Mouse (Mus musculus) stomach, embryonic 14.5 days (tissue): Measurements from ENCODE around the gene Armcx2. TPM values are rescaled to one million over a fixed set of nuclear protein-coding genes. Genes with fewer than 3 reads are reported as not detected.
A peak's percentile ranks its signal among the peaks of the same experiment; 100 is the strongest.
"Not testable (repeated sequence)": the region's sequence is repeated elsewhere in the genome, so short reads cannot be mapped to it uniquely, and the experiment has no call there.

Experiments
- ATAC-seq: fragments of 200-750 bp; cut with Nextera tagmentation; 2 replicates; pipeline ENCODE4 v1.8.0; 2017; ENCODE audit warnings: low read depth, moderate TSS enrichment; ENCODE audit not compliant: insufficient number of reproducible peaks, insufficient read depth, low FRiP score
- H3K27ac ChIP-seq: fragments of 300-500 bp; sonication (generic); 2 replicates; pipeline ENCODE4 v1.5.1; 2014; ENCODE audit warnings: mild to moderate bottlenecking, low read length, moderate library complexity, mixed read lengths
- H3K27me3 ChIP-seq: fragments of 300-500 bp; sonication (generic); 2 replicates; pipeline ENCODE4 v1.6.1; 2014; ENCODE audit warnings: low read length, control low read depth, mixed read lengths; ENCODE audit not compliant: control insufficient read depth, insufficient read depth
- H3K36me3 ChIP-seq: fragments of 300-500 bp; sonication (generic); 2 replicates; pipeline ENCODE4 v1.6.1; 2014; ENCODE audit warnings: mild to moderate bottlenecking, control low read depth, low read length, moderate library complexity, mixed read lengths; ENCODE audit not compliant: control insufficient read depth, insufficient read depth
- H3K4me1 ChIP-seq: fragments of 300-500 bp; sonication (generic); 2 replicates; pipeline ENCODE4 v1.6.1; 2014; ENCODE audit warnings: low read length, control low read depth, mixed read lengths; ENCODE audit not compliant: control insufficient read depth, insufficient read depth
- H3K4me2 ChIP-seq: fragments of 300-500 bp; sonication (generic); replicated peaks from 2 replicates; pipeline ENCODE4 v1.6.1; 2014; ENCODE audit warnings: low read depth, low read length, control low read depth
- H3K4me3 ChIP-seq: fragments of 300-500 bp; sonication (generic); 2 replicates; pipeline ENCODE4 v1.5.1; 2014; ENCODE audit warnings: low read depth, low read length, control low read depth
- H3K9ac ChIP-seq: fragments of 300-500 bp; sonication (generic); replicated peaks from 2 replicates; pipeline ENCODE4 v1.6.1; 2014; ENCODE audit warnings: low read depth, mild to moderate bottlenecking, control low read depth, low read length, moderate library complexity, mixed read lengths
- H3K9me3 ChIP-seq: fragments of 300-500 bp; sonication (generic); 2 replicates; pipeline ENCODE4 v1.6.1; 2016; ENCODE audit warnings: low read depth, low read length, control low read depth; ENCODE audit not compliant: control insufficient read depth
- WGBS: fragments of 180-500 bp; shearing (Covaris S2); extraction: QIAGEN DNeasy Blood & Tissue Kit; methylation state at CpG from one replicate; pipeline ENCODE4 v1.1.7; 2014; 5-methylcytosine and 5-hydroxymethylcytosine counted together
- polyA plus RNA-seq: library from polyadenylated mRNA; unstranded; fragments of >200 nt; fragmentation: Nextera tagmentation; extraction: Ambion mirVana; gene quantifications from 2 replicates; pipeline ENCODE4 v1.2.1, GENCODE M21; 2014

The Armcx2 gene
- 71.5 and 74.0 TPM in 2 replicates for polyA plus RNA-seq

- peak within 1 kb of the TSS; percentile 45; the same call in 1 of the 2 replicates for H3K27ac ChIP-seq
- no peaks in the 10 kb centered on the region for H3K9me3 ChIP-seq
- H3K4me1 ChIP-seq: no peaks in the 10 kb centered on the region
- peak within 1 kb of the TSS; percentile 40 for H3K9ac ChIP-seq
- H3K4me2 ChIP-seq: peak within 1 kb of the TSS; percentile 38
- H3K27me3 ChIP-seq: no peaks in the 10 kb centered on the region
- peaks cover 7% of the 10 kb centered on the region for H3K36me3 ChIP-seq
- peak; percentile 82; the same call in 1 of the 2 replicates for ATAC-seq
- H3K4me3 ChIP-seq: peak within 1 kb of the TSS; percentile 55
- WGBS: 16% methylated on average over 16 of the region's 16 CpGs
Observed at GRCm38 (mm10) chrX:134808755-134809224, at the start of gene Armcx2. Armcx2 (minus strand) TSS chrX:134809221.

DNA sequence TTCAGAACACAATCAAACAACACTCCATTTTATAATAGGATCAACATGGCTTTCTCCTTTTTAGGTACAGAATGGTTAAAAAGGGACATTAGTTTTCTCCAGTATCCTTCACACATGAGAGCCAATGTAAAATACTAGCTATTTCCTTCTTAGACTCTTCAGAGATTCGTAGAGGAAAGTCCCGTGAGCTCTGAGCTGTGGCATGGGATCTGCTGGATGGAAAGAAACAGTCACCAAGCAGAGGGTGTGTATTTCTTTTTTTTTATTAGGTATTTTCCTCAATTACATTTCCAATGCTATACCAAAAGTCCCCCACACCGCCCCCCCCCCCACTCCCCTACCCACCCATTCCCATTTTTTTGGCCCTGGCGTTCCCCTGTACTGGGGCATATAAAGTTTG, 40.6 kb upstream of the Armcx2 start:
- Histone ChIP-seq H3K27me3 (no peaks in the 10 kb centered on the region), H3K36me3 (no peaks in the 10 kb centered on the region), H3K4me3 (no peak overlapping the region), H3K9ac (no peak overlapping the region), H3K27ac (no peak overlapping the region), H3K4me1 (no peaks in the 10 kb centered on the region), H3K9me3 (no peaks in the 10 kb centered on the region), H3K4me2 (no peak overlapping the region)
- ATAC-seq: no peak
- 79% methylated on average over 3 of the region's 4 CpGs for WGBS

GRCm38 (mm10) chrX:134844424-134844823, 35.4 kb upstream of the Armcx2 start:
- Histone ChIP-seq H3K4me3 (no peak overlapping the region), H3K4me2 (no peak overlapping the region), H3K36me3 (no peaks in the 10 kb centered on the region), H3K4me1 (no peaks in the 10 kb centered on the region), H3K9ac (no peak overlapping the region), H3K27ac (no peak overlapping the region), H3K27me3 (no peaks in the 10 kb centered on the region), H3K9me3 (no peaks in the 10 kb centered on the region)
- no peak for ATAC-seq
- WGBS: 57% methylated on average over 2 of the region's 2 CpGs

DNA sequence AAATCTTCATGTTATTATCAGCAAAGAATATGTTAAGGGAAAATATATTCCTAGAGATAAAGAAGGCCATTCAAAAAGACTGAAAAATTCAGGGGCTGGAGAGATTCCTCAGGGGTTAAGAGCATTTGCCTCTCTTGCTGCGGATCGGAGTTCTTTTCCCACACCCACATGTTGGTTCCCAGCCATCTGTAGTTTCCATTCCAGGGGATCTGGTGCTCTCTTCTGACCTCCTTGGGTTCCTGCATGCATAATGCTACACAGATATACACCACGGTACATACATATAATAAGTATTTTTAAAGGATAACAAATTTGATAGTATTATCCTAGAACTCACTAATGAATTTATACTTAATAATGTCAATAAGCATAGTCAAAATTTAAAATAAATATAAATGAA, 21.5 kb upstream of the Armcx2 start:
- no peak overlapping the region for H3K4me3 ChIP-seq
- H3K27me3 ChIP-seq: no peaks in the 10 kb centered on the region
- H3K9me3 ChIP-seq: no peaks in the 10 kb centered on the region
- H3K36me3 ChIP-seq: no peaks in the 10 kb centered on the region
- H3K9ac ChIP-seq: no peak overlapping the region
- no peak for ATAC-seq
- WGBS: 51% methylated on average over 3 of the region's 3 CpGs
- H3K27ac ChIP-seq: no peak overlapping the region
- no peaks in the 10 kb centered on the region for H3K4me1 ChIP-seq
- no peak overlapping the region for H3K4me2 ChIP-seq

DNA sequence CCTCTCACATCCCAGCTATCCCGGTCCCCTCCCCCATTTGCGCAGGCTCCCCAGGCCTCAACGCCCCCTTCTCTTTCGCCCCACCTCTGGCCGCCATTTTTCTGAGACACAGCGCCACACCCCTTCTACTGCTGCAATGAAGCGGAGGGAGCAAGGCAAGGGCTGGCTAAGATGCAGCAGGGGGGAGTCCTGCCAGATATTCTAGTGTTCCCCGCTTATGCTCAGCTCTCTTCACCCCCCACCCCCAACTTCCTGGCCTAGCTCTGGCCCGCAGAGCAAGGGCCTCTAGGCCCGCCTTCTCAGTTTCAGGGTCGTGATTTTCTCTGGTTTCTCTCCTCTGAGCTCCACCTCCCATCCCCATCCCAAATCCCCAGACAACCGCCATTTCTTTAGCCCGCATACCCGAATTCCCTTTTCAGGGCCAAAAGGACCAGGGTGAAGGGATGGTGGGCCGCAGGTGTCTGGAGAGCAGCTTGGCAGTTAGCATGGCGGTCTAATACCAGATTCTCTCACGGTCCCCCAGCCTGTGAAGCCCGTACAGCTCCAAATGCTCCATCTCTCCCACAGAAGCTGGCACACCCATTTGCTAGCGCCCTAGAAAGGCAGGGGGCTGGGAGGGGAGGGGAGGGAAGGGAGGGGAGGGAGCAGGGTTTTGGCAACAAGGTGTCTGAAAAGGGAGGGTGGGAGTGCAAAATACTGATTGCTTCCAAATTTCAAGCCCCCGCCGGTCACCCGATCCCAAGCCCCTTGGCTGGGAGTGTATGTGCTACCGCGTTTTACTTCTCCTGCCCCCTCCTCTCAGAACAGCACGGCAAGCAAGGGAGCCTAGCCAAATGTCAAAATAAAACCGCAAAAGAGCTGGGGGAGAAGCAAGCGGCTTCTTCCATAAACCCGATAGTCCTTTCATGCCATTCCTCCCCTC, 927 bp downstream of the Armcx2 start:
- Histone ChIP-seq H3K27ac (peak overlapping the region; percentile 45; the same call in 1 of the 2 replicates), H3K36me3 (peaks cover 7% of the 10 kb centered on the region), H3K9ac (peak overlapping the region; percentile 40), H3K4me2 (peak overlapping the region; percentile 38), H3K9me3 (no peaks in the 10 kb centered on the region), H3K4me3 (peak overlapping the region; percentile 55), H3K27me3 (no peaks in the 10 kb centered on the region), H3K4me1 (no peaks in the 10 kb centered on the region)
- 18% methylated on average over 28 of the region's 28 CpGs for WGBS
- peak; percentile 67; the same call in 1 of the 2 replicates for ATAC-seq

DNA sequence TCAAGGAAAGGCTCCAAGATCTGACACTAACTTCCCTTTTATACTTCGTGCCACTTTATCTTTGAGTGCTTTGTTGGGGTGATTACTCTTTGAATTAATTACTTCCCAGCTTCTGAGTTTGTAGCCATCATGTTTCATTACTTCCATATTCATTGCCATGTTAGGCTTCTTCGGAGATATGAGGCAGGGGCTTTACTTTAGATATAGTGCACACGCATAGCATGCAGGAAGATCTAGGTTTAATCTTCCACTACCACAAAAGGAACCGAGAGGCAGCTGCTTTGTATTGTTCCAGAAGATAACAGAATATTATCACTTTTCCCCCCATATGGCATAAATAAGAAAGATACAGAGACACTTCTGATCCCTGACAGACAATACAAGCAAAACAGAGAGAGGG, 21.3 kb downstream of the Armcx2 start:
- Histone ChIP-seq H3K9ac (no peak overlapping the region), H3K4me1 (no peaks in the 10 kb centered on the region), H3K4me2 (no peak overlapping the region), H3K27ac (no peak overlapping the region), H3K36me3 (no peaks in the 10 kb centered on the region), H3K27me3 (no peaks in the 10 kb centered on the region), H3K4me3 (no peak overlapping the region), H3K9me3 (no peaks in the 10 kb centered on the region)
- no peak for ATAC-seq
- WGBS: 67% methylated on average over 4 of the region's 4 CpGs

GRCm38 (mm10) chrX:134763428-134764198, 45.4 kb downstream of the Armcx2 start:
- H3K9me3 ChIP-seq, H3K4me2 ChIP-seq, H3K4me3 ChIP-seq, H3K27ac ChIP-seq, H3K4me1 ChIP-seq, H3K9ac ChIP-seq, H3K36me3 ChIP-seq, H3K27me3 ChIP-seq: not testable (repeated sequence)
- ATAC-seq: peak; percentile 37; the same call in 1 of the 2 replicates
- WGBS: 33% methylated on average over 4 of the region's 4 CpGs

DNA sequence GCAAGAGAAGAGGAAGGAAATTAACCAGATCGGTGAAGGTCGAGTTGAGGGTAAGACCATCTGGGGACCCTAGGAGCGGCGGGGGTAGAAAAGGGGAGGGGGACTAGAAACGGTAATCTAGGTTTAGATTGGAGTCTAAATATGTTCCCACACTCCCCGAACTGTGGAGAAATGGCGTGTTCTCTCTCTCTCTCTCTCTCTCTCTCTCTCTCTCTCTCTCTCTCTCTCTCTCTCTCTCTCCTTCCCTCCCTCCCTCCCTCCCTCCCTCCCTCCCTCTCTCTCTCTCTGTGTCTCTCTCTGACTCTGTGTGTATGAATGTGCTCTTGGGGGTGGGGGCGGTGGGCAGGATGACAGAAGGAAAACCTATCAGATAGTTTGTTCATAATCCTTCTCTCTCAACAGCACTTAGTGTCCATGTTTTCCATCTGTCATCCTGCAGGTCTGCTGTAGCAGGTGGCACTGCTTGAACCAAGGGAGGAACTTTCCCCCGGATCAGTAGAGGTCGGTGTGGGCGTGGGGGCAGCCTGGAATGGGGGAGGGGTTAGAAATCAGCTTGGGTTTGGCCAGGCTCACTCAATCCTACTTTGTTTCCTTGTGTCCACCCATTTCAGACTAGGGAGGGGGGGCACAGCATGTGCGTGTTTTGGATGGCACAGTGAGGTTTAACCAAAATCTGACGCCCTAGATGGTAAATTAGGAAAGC, 51.6 kb downstream of the Armcx2 start:
- Histone ChIP-seq H3K9ac (peak overlapping the region; percentile 55), H3K27ac (no peak overlapping the region; the same call in 1 of the 2 replicates), H3K4me1 (no peaks in the 10 kb centered on the region), H3K36me3 (no peaks in the 10 kb centered on the region), H3K4me3 (peak overlapping the region; percentile 52), H3K27me3 (no peaks in the 10 kb centered on the region), H3K9me3 (no peaks in the 10 kb centered on the region), H3K4me2 (peak overlapping the region; percentile 42)
- 32% methylated on average over 11 of the region's 13 CpGs for WGBS
- no peak for ATAC-seq
